Mouse (Mus musculus): ENCODE measurements around the gene Dnah6.

Gene Dnah6

GRCm38 (mm10) chr6:73027881-73028280 lies 193.6 kb downstream of the Dnah6 start:
- DNase-seq (ENCODE audit: low spot score in 2 of 2) = no peak

GRCm38 (mm10) chr6:73026898-73027297 lies 194.6 kb downstream of the Dnah6 start:
- no peak for DNase-seq (ENCODE audit: low spot score in 2 of 2)

- DNase-seq (ENCODE audit: low spot score in 2 of 2) = no peak
Measured at GRCm38 (mm10) chr6:73020061-73020460, 201.4 kb downstream of the Dnah6 start.

- DNase-seq (ENCODE audit: low spot score in 2 of 2) = no peak
Measured at GRCm38 (mm10) chr6:73018725-73019280, 202.6 kb downstream of the Dnah6 start.

- no peak for DNase-seq (ENCODE audit: low spot score in 2 of 2)
Measured at GRCm38 (mm10) chr6:73014317-73015160, 206.9 kb downstream of the Dnah6 start.

- DNase-seq (ENCODE audit: low spot score in 2 of 2) = no peak
Measured at GRCm38 (mm10) chr6:73012931-73013330, 208.5 kb downstream of the Dnah6 start.

GRCm38 (mm10) chr6:73011827-73012226 lies 209.6 kb downstream of the Dnah6 start:
- no peak for DNase-seq (ENCODE audit: low spot score in 2 of 2)

GRCm38 (mm10) chr6:73010073-73010472 lies 211.4 kb downstream of the Dnah6 start:
- peak in 1 of 2 experiments; percentile 55 for DNase-seq (ENCODE audit: low spot score in 2 of 2)

- no peak for DNase-seq (ENCODE audit: low spot score in 2 of 2)
Measured at GRCm38 (mm10) chr6:73003601-73004000, 217.8 kb downstream of the Dnah6 start.

GRCm38 (mm10) chr6:73002391-73002790 lies 219.1 kb downstream of the Dnah6 start:
- DNase-seq (ENCODE audit: low spot score in 2 of 2) = no peak

GRCm38 (mm10) chr6:72998809-72999208 lies 222.6 kb downstream of the Dnah6 start:
- no peak for DNase-seq (ENCODE audit: low spot score in 2 of 2)

- no peak for DNase-seq (ENCODE audit: low spot score in 2 of 2)
Measured at GRCm38 (mm10) chr6:72993688-72994082, 227.8 kb downstream of the Dnah6 start.

GRCm38 (mm10) chr6:72993054-72993687 lies 228.3 kb downstream of the Dnah6 start:
- DNase-seq (ENCODE audit: low spot score in 2 of 2) = no peak

GRCm38 (mm10) chr6:72990206-72990605 lies 231.2 kb downstream of the Dnah6 start:
- no peak for DNase-seq (ENCODE audit: low spot score in 2 of 2)

- DNase-seq (ENCODE audit: low spot score in 2 of 2) = peak in 1 of 2 experiments; percentile 6
Measured at GRCm38 (mm10) chr6:72989028-72989736, 232.3 kb downstream of the Dnah6 start.

GRCm38 (mm10) chr6:72982506-72982905 lies 238.9 kb downstream of the Dnah6 start:
- DNase-seq (ENCODE audit: low spot score in 2 of 2) = no peak

GRCm38 (mm10) chr6:72981851-72982250 lies 239.6 kb downstream of the Dnah6 start:
- no peak for DNase-seq (ENCODE audit: low spot score in 2 of 2)

GRCm38 (mm10) chr6:72981124-72981651 lies 240.3 kb downstream of the Dnah6 start:
- DNase-seq (ENCODE audit: low spot score in 2 of 2) = peak in 1 of 2 experiments; percentile 27

- DNase-seq (ENCODE audit: low spot score in 2 of 2) = no peak
Measured at GRCm38 (mm10) chr6:72976866-72977265, 244.6 kb downstream of the Dnah6 start.

GRCm38 (mm10) chr6:72971074-72971473 lies 250.4 kb downstream of the Dnah6 start:
- no peak for DNase-seq (ENCODE audit: low spot score in 2 of 2)

GRCm38 (mm10) chr6:72969787-72970186 lies 251.7 kb downstream of the Dnah6 start:
- DNase-seq (ENCODE audit: low spot score in 2 of 2) = no peak

Measured in left cerebral cortex, adult 9 months (tissue).